Mouse (Mus musculus) midbrain, embryonic 15.5 days (tissue): Measurements from ENCODE around the gene Erg28. TPM values are rescaled to one million over a fixed set of nuclear protein-coding genes. Genes with fewer than 3 reads are reported as not detected.

ENCODE experiments used
- ATAC-seq: fragments of 200-750 bp; cut with Nextera tagmentation; replicated peaks from 2 replicates; pipeline ENCODE4 v1.8.0; 2017; ENCODE audit warnings: moderate TSS enrichment
- H3K27ac ChIP-seq: fragments of 300-500 bp; sonication (generic); 2 replicates; pipeline ENCODE4 v1.5.1; 2015; ENCODE audit warnings: mild to moderate bottlenecking, inconsistent platforms
- H3K27me3 ChIP-seq: fragments of 300-500 bp; sonication (generic); replicated peaks from 2 replicates; pipeline ENCODE4 v1.6.1; 2015; ENCODE audit warnings: inconsistent platforms
- H3K36me3 ChIP-seq: fragments of 300-500 bp; sonication (generic); replicated peaks from 2 replicates; pipeline ENCODE4 v1.6.1; 2015; ENCODE audit warnings: inconsistent platforms
- H3K4me1 ChIP-seq: fragments of 300-500 bp; sonication (generic); 2 replicates; pipeline ENCODE4 v1.6.1; 2015; ENCODE audit warnings: inconsistent platforms
- H3K4me2 ChIP-seq: fragments of 300-500 bp; sonication (generic); 2 replicates; pipeline ENCODE4 v1.6.1; 2015; ENCODE audit warnings: inconsistent platforms, mild to moderate bottlenecking, moderate library complexity
- H3K4me3 ChIP-seq: fragments of 300-500 bp; sonication (generic); 2 replicates; pipeline ENCODE4 v1.5.1; 2015; ENCODE audit warnings: mild to moderate bottlenecking, inconsistent platforms
- H3K9ac ChIP-seq: fragments of 300-500 bp; sonication (generic); 2 replicates; pipeline ENCODE4 v1.6.1; 2015; ENCODE audit warnings: mild to moderate bottlenecking, inconsistent platforms
- H3K9me3 ChIP-seq: fragments of 300-500 bp; sonication (generic); 2 replicates; pipeline ENCODE4 v1.6.1; 2016; ENCODE audit warnings: inconsistent platforms
- WGBS: fragments of 180-500 bp; shearing (Covaris S2); methylation state at CpG from one replicate; pipeline ENCODE4 v1.1.7; 2015; ENCODE audit warnings: mixed read lengths; 5-methylcytosine and 5-hydroxymethylcytosine counted together
- polyA plus RNA-seq: library from polyadenylated mRNA; unstranded; fragments of >200 nt; fragmentation: Nextera tagmentation; extraction: Ambion mirVana; gene quantifications from 2 replicates; pipeline ENCODE4 v1.2.1, GENCODE M21; 2015

The Erg28 gene
- polyA plus RNA-seq, 1 experiment from 2014 or later, result 104 TPM

DNA sequence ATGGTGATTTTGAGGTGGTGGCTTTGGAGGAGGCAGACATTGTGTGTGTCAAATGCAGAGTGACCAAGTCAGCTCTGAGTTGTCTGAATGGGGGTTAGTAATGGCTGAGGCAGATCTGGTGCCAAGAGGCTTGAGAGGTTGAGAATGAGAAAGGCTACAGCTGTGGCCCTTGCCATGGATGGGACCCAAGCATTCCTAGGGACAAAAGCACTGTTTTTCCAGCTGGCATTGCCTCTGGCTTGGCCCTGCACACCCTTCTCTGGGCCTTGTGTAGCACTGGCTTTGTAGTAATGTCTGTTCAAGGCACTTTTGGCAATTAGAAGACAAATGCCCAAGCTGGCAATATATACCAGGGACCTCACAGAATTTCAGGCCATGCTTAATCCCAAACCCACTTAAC is 13.4 kb downstream of the Erg28 start:
- Histone ChIP-seq H3K4me1 (no peaks in the 10 kb centered on the region), H3K27ac (no peak overlapping the region), H3K4me2 (no peak overlapping the region), H3K9me3 (no peaks in the 10 kb centered on the region), H3K9ac (no peak overlapping the region), H3K4me3 (no peak overlapping the region), H3K36me3 (peaks cover 13% of the 10 kb centered on the region), H3K27me3 (no peaks in the 10 kb centered on the region)
- ATAC-seq, result no peak

- ATAC-seq, result no peak
- WGBS, result 75% methylated on average over 6 of the region's 6 CpGs
- H3K4me1 ChIP-seq, result no peaks in the 10 kb centered on the region
- H3K9ac ChIP-seq, result no peak overlapping the region
- H3K27ac ChIP-seq, result no peak overlapping the region
- H3K4me2 ChIP-seq, result no peak overlapping the region
- no peaks in the 10 kb centered on the region for H3K27me3 ChIP-seq
- no peaks in the 10 kb centered on the region for H3K9me3 ChIP-seq
- H3K36me3 ChIP-seq, result peaks cover 8% of the 10 kb centered on the region; the same call in 1 of the 2 replicates
- H3K4me3 ChIP-seq, result no peak overlapping the region
These were observed 14.6 kb downstream of the Erg28 start for GRCm38 (mm10) chr12:85809726-85810125.

DNA sequence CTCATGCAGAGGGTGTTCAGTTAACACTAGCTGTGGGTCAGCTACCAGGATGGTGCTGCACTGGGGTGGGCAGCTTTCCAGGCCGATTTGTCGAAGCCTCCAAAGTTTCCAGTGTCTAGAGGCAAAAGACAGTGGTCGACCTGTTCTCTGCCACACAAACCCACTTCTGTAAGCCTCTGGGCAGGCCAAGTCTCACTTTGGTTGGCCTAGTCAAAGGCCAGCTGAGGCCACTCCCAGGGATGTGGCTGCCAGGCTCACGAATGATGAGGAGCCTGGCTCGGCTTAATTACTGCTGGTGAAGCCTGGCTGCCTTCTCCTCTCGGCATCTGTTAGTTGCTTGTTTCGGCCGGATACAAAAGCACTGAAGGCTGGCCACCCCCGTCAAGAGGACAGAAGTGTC is 24.3 kb downstream of the Erg28 start:
- no peaks in the 10 kb centered on the region for H3K27me3 ChIP-seq
- H3K4me1 ChIP-seq, result no peaks in the 10 kb centered on the region
- no peak for ATAC-seq
- H3K36me3 ChIP-seq, result no peaks in the 10 kb centered on the region
- no peak overlapping the region for H3K9ac ChIP-seq
- no peaks in the 10 kb centered on the region for H3K9me3 ChIP-seq
- H3K4me2 ChIP-seq, result no peak overlapping the region
- WGBS, result 70% methylated on average over 9 of the region's 9 CpGs
- H3K27ac ChIP-seq, result no peak overlapping the region
- H3K4me3 ChIP-seq, result no peak overlapping the region

- no peak for ATAC-seq
- no peak overlapping the region for H3K9ac ChIP-seq
- no peaks in the 10 kb centered on the region for H3K9me3 ChIP-seq
- H3K4me1 ChIP-seq, result no peaks in the 10 kb centered on the region
- H3K36me3 ChIP-seq, result no peaks in the 10 kb centered on the region
- H3K4me3 ChIP-seq, result no peak overlapping the region
- 85% methylated on average over 1 of the region's 1 CpGs for WGBS
- H3K4me2 ChIP-seq, result no peak overlapping the region
- H3K27me3 ChIP-seq, result no peaks in the 10 kb centered on the region
- H3K27ac ChIP-seq, result no peak overlapping the region
These were observed 28.8 kb downstream of the Erg28 start for GRCm38 (mm10) chr12:85795551-85795950.

GRCm38 (mm10) chr12:85794094-85794493 is 30.3 kb downstream of the Erg28 start:
- no peaks in the 10 kb centered on the region for H3K27me3 ChIP-seq
- H3K4me3 ChIP-seq, result no peak overlapping the region
- no peaks in the 10 kb centered on the region for H3K4me1 ChIP-seq
- ATAC-seq, result no peak
- H3K9ac ChIP-seq, result no peak overlapping the region
- H3K9me3 ChIP-seq, result no peaks in the 10 kb centered on the region
- 76% methylated on average over 2 of the region's 2 CpGs for WGBS
- H3K4me2 ChIP-seq, result no peak overlapping the region
- no peaks in the 10 kb centered on the region for H3K36me3 ChIP-seq
- no peak overlapping the region for H3K27ac ChIP-seq

- H3K4me1 ChIP-seq, result no peaks in the 10 kb centered on the region
- H3K36me3 ChIP-seq, result no peaks in the 10 kb centered on the region
- ATAC-seq, result no peak
- H3K9me3 ChIP-seq, result no peaks in the 10 kb centered on the region
- no peak overlapping the region for H3K9ac ChIP-seq
- no peak overlapping the region for H3K4me2 ChIP-seq
- 73% methylated on average over 6 of the region's 6 CpGs for WGBS
- no peak overlapping the region for H3K4me3 ChIP-seq
- no peaks in the 10 kb centered on the region for H3K27me3 ChIP-seq
- H3K27ac ChIP-seq, result no peak overlapping the region
These were observed 31.5 kb downstream of the Erg28 start for GRCm38 (mm10) chr12:85792821-85793346.

DNA sequence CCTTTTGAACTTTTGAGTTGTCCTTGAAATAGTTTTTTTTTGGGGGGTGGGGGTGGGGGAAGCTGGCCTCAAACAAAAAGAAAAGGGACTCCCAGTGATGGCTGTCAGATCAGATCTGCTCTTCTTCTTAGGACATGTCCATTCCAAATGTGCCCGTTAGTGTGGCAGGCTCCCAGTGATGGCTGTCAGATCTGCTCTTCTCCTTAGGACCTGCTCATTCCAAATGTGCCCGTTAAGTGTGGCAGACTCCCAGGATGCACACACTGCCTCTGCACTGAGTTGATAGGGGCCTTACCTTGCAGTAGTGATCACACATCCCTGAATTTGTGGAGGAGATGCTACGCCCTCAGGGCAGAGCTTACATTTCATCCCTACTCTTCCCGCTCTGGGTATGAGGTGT is 32.2 kb downstream of the Erg28 start:
- WGBS, result 71% methylated on average over 4 of the region's 4 CpGs
- no peak overlapping the region for H3K4me2 ChIP-seq
- H3K4me1 ChIP-seq, result no peaks in the 10 kb centered on the region
- no peak overlapping the region for H3K4me3 ChIP-seq
- no peaks in the 10 kb centered on the region for H3K27me3 ChIP-seq
- no peaks in the 10 kb centered on the region for H3K9me3 ChIP-seq
- no peak overlapping the region for H3K9ac ChIP-seq
- H3K36me3 ChIP-seq, result no peaks in the 10 kb centered on the region
- H3K27ac ChIP-seq, result no peak overlapping the region
- ATAC-seq, result no peak

- H3K9me3 ChIP-seq, result no peaks in the 10 kb centered on the region
- no peaks in the 10 kb centered on the region for H3K27me3 ChIP-seq
- no peaks in the 10 kb centered on the region for H3K4me1 ChIP-seq
- no peaks in the 10 kb centered on the region for H3K36me3 ChIP-seq
- no peak overlapping the region for H3K4me3 ChIP-seq
- H3K4me2 ChIP-seq, result no peak overlapping the region
- ATAC-seq, result no peak
- H3K27ac ChIP-seq, result no peak overlapping the region
- WGBS, result 75% methylated on average over 19 of the region's 19 CpGs
- no peak overlapping the region for H3K9ac ChIP-seq
These were observed 39.2 kb downstream of the Erg28 start for GRCm38 (mm10) chr12:85784916-85785815.

DNA sequence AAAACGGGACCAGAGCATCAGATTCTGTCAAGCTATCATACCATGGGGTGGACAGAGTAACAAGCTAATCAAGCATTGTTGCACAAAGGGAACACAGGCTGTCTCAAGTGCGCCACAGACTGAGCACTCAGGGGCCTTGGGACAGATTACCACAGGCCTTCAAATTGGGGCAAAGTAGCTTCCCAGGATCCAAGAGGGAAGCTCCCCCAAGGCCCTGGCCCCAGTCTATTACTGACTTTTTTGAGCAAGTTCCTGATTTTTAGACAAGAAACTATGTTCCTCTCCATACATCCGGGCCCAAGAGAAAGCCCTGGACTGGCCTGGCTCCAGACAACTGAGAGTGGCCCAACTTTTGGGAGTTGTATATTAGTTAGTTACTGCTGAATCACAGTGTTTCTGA is 42.7 kb downstream of the Erg28 start:
- Histone ChIP-seq H3K4me1 (no peaks in the 10 kb centered on the region), H3K36me3 (no peaks in the 10 kb centered on the region), H3K9me3 (no peaks in the 10 kb centered on the region), H3K27ac (no peak overlapping the region), H3K9ac (no peak overlapping the region), H3K4me2 (no peak overlapping the region), H3K27me3 (no peaks in the 10 kb centered on the region), H3K4me3 (no peak overlapping the region)
- ATAC-seq, result no peak
- 85% methylated on average over 3 of the region's 3 CpGs for whole genome bisulfite sequencing

- 98% methylated on average over 5 of the region's 5 CpGs for WGBS
- ATAC-seq, result no peak
- H3K9me3 ChIP-seq, result no peaks in the 10 kb centered on the region
These were observed 44.6 kb downstream of the Erg28 start for GRCm38 (mm10) chr12:85779707-85780106.

DNA sequence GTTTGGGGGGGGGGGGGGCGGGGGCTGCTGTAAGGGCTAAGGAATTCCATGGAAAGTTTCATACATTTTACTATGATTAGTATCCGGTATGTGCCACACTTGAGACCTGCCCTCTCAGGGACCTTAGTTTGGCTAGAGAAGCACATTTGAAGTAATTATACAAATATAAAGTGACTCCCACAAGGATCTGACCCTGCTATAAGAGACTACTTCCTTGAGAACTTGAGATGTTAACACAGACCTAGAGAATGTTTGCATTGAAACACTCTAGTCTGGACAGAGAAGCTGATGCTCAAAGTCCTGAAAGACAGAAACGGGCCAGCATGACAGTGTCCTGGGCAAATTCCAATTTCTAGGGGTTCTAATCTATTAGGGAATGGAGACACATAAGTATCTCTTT is 45.4 kb downstream of the Erg28 start:
- 89% methylated on average over 3 of the region's 3 CpGs for WGBS
- H3K27ac ChIP-seq, result no peak overlapping the region
- H3K27me3 ChIP-seq, result no peaks in the 10 kb centered on the region
- H3K4me3 ChIP-seq, result no peak overlapping the region
- no peak overlapping the region for H3K9ac ChIP-seq
- H3K4me2 ChIP-seq, result no peak overlapping the region
- no peaks in the 10 kb centered on the region for H3K9me3 ChIP-seq
- H3K36me3 ChIP-seq, result no peaks in the 10 kb centered on the region
- H3K4me1 ChIP-seq, result no peaks in the 10 kb centered on the region
- no peak for ATAC-seq

More at GRCm38 (mm10) chr12:85779707-85780106, 44.6 kb downstream of the Erg28 start:
- H3K4me1 ChIP-seq, result no peaks in the 10 kb centered on the region
- H3K4me3 ChIP-seq, result no peak overlapping the region
- no peaks in the 10 kb centered on the region for H3K27me3 ChIP-seq
- no peak overlapping the region for H3K4me2 ChIP-seq
- no peak overlapping the region for H3K27ac ChIP-seq
- no peak overlapping the region for H3K9ac ChIP-seq
- no peaks in the 10 kb centered on the region for H3K36me3 ChIP-seq

- Histone ChIP-seq H3K36me3 (no peaks in the 10 kb centered on the region), H3K9me3 (no peaks in the 10 kb centered on the region), H3K4me2 (no peak overlapping the region), H3K4me1 (no peaks in the 10 kb centered on the region), H3K27ac (no peak overlapping the region), H3K27me3 (no peaks in the 10 kb centered on the region), H3K4me3 (no peak overlapping the region), H3K9ac (no peak overlapping the region)
- WGBS, result 80% methylated on average over 3 of the region's 3 CpGs
- ATAC-seq, result no peak
These were observed 53.0 kb downstream of the Erg28 start for GRCm38 (mm10) chr12:85771356-85771755.

DNA sequence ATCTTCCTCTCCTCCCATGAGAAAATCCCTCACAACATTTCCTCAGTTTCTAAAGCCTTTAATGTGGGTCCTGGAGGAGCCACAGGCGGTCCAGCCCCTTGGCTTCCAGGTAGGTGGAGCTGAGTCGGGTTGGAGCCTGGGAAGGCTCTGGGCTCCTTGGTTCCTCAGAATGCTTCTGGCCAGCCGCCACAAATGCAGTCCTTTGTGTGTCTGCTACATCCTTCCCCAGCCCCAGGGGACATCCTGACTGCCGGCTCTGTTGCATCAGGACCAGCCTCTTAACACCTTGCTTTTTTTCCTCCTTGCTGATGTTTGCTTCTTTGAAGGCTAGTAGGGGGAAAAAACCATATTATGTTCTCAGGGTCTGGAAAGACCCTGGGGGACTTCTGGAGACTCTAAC is 56.6 kb downstream of the Erg28 start:
- Histone ChIP-seq H3K27me3 (no peaks in the 10 kb centered on the region), H3K4me3 (no peak overlapping the region), H3K27ac (no peak overlapping the region), H3K36me3 (no peaks in the 10 kb centered on the region), H3K9ac (no peak overlapping the region), H3K9me3 (no peaks in the 10 kb centered on the region), H3K4me2 (no peak overlapping the region), H3K4me1 (no peaks in the 10 kb centered on the region)
- no peak for ATAC-seq
- 57% methylated on average over 4 of the region's 4 CpGs for WGBS
